Mouse (Mus musculus) liver, embryonic 14.5 days (tissue): ENCODE results near the gene Ankdd1b. TPM values are rescaled to one million over a fixed set of nuclear protein-coding genes. Genes with fewer than 3 reads are reported as not detected.

Source experiments
- ATAC-seq: fragments of 200-750 bp; cut with Nextera tagmentation; 2 replicates; pipeline ENCODE4 v1.8.0; 2017; ENCODE audit warnings: moderate number of reproducible peaks, mild to moderate bottlenecking, moderate library complexity; ENCODE audit not compliant: insufficient read depth
- DNase-seq, 3 experiments: peaks; one replicate each; pipeline ENCODE4 v3.0.0-alpha.2; 2012 to 2013; ENCODE audit warnings: low read depth in 3 of 3, low spot score in 3 of 3
- H3K27ac ChIP-seq: fragments of 300-500 bp; sonication (generic); 2 replicates; pipeline ENCODE4 v1.5.1; 2014; ENCODE audit warnings: moderate library complexity, mild to moderate bottlenecking, control low read depth, inconsistent platforms
- H3K27me3 ChIP-seq: fragments of 300-500 bp; sonication (generic); 2 replicates; pipeline ENCODE4 v1.6.1; 2014; ENCODE audit warnings: mild to moderate bottlenecking, low read length, moderate library complexity; ENCODE audit not compliant: control insufficient read depth, insufficient read depth
- H3K36me3 ChIP-seq: fragments of 300-500 bp; sonication (generic); replicated peaks from 2 replicates; pipeline ENCODE4 v1.6.1; 2014; ENCODE audit warnings: low read depth; ENCODE audit not compliant: control insufficient read depth, insufficient read depth
- H3K4me1 ChIP-seq, 2 experiments: fragments of 200-500 bp in 1 of 2; fragments of 300-500 bp in 1 of 2; sonication (generic) in 1 of 2; replicated peaks; 2 replicates each; pipeline ENCODE4 v1.6.1; 2012 to 2014; ENCODE audit warnings: antibody characterized with exemption in 1 of 2, inconsistent platforms in 1 of 2, low read length in 1 of 2; ENCODE audit not compliant: control insufficient read depth in 2 of 2, insufficient read depth in 2 of 2
- H3K4me2 ChIP-seq: fragments of 300-500 bp; sonication (generic); 2 replicates; pipeline ENCODE4 v1.6.1; 2014; ENCODE audit warnings: low read depth, mild to moderate bottlenecking, control low read depth, moderate library complexity
- H3K4me3 ChIP-seq, 2 experiments: fragments of 200-500 bp in 1 of 2; fragments of 300-500 bp in 1 of 2; sonication (generic) in 1 of 2; 2 replicates each; pipeline ENCODE4 v1.5.1; 2012 to 2014; ENCODE audit warnings: low read depth in 2 of 2, low read length in 2 of 2, mild to moderate bottlenecking in 2 of 2, control low read depth in 1 of 2, inconsistent platforms in 1 of 2, moderate library complexity in 1 of 2; ENCODE audit not compliant: insufficient read depth in 1 of 2
- H3K9ac ChIP-seq: fragments of 300-500 bp; sonication (generic); replicated peaks from 2 replicates; pipeline ENCODE4 v1.6.1; 2014; ENCODE audit warnings: mild to moderate bottlenecking, control low read depth, moderate library complexity
- H3K9me3 ChIP-seq: fragments of 300-500 bp; sonication (generic); 2 replicates; pipeline ENCODE4 v1.6.1; 2016; ENCODE audit warnings: low read length, mixed read lengths; ENCODE audit not compliant: control insufficient read depth
- CTCF ChIP-seq: IDR thresholded peaks from 2 replicates; pipeline ENCODE4 v1.5.1; 2016; ENCODE audit warnings: antibody characterized with exemption, low read depth, control low read depth
- EP300 ChIP-seq: IDR thresholded peaks from 2 replicates; pipeline ENCODE4 v1.6.1; 2016; ENCODE audit warnings: antibody characterized with exemption, low read depth
- WGBS: fragments of 180-500 bp; shearing (Covaris S2); extraction: QIAGEN DNeasy Blood & Tissue Kit; methylation state at CpG from one replicate; pipeline ENCODE4 v1.1.7; 2014; ENCODE audit not compliant: insufficient replicate concordance; 5-methylcytosine and 5-hydroxymethylcytosine counted together
- polyA plus RNA-seq, 2 experiments: library from polyadenylated mRNA; depleted of rRNA in 1 of 2; stranded (reverse) in 1 of 2; unstranded in 1 of 2; fragments of >200 nt; fragmentation: Nextera tagmentation in 1 of 2; extraction: Ambion mirVana in 1 of 2; gene quantifications; 2 replicates each; pipeline versions ENCODE4 v1.2.1 to v1.2.3; 2012 to 2014

Ankdd1b gene
- polyA plus RNA-seq, 2 experiments: 0.02 to 0.13 TPM

- Histone ChIP-seq H3K4me3 (no peak overlapping the region), H3K36me3 (no peaks in the 10 kb centered on the region), H3K9me3 (no peaks in the 10 kb centered on the region), H3K4me2 (no peak overlapping the region), H3K27ac (no peak overlapping the region), H3K9ac (no peak overlapping the region), H3K4me1 (no peaks in the 10 kb centered on the region), H3K27me3 (no peaks in the 10 kb centered on the region)
- ATAC-seq: no peak
- 63% methylated on average over 1 of the region's 1 CpGs for WGBS
- DNase-seq: no peak
- TF ChIP-seq EP300 (no peak), CTCF (no peak)
These were observed 8.4 kb downstream of the Ankdd1b start for GRCm38 (mm10) chr13:96462644-96463043.

- ATAC-seq (no peak), DNase-seq (no peak)
- H3K9ac ChIP-seq: no peak overlapping the region
- H3K4me3 ChIP-seq: no peak overlapping the region
- no peaks in the 10 kb centered on the region for H3K9me3 ChIP-seq
- TF ChIP-seq EP300: no peak
- TF ChIP-seq CTCF: no peak
- WGBS: 66% methylated on average over 4 of the region's 4 CpGs
- no peaks in the 10 kb centered on the region for H3K36me3 ChIP-seq
- H3K27ac ChIP-seq: no peak overlapping the region
- no peaks in the 10 kb centered on the region for H3K4me1 ChIP-seq
- H3K27me3 ChIP-seq: no peaks in the 10 kb centered on the region
- no peak overlapping the region for H3K4me2 ChIP-seq
These were observed 12.4 kb downstream of the Ankdd1b start for GRCm38 (mm10) chr13:96458606-96459005.

- Histone ChIP-seq H3K36me3 (no peaks in the 10 kb centered on the region), H3K27me3 (no peaks in the 10 kb centered on the region), H3K9ac (no peak overlapping the region), H3K4me2 (no peak overlapping the region), H3K4me3 (no peak overlapping the region), H3K4me1 (no peaks in the 10 kb centered on the region), H3K27ac (no peak overlapping the region), H3K9me3 (no peaks in the 10 kb centered on the region)
- WGBS: 62% methylated on average over 5 of the region's 5 CpGs
- DNase-seq: no peak
- no peak for ATAC-seq
- no peak for TF ChIP-seq CTCF
- TF ChIP-seq EP300: no peak
These were observed 13.0 kb downstream of the Ankdd1b start for GRCm38 (mm10) chr13:96458018-96458417.

GRCm38 (mm10) chr13:96457566-96457965 is 13.4 kb downstream of the Ankdd1b start:
- Histone ChIP-seq H3K9ac (no peak overlapping the region), H3K9me3 (no peaks in the 10 kb centered on the region)

GRCm38 (mm10) chr13:96454288-96454687 is 16.7 kb downstream of the Ankdd1b start:
- ATAC-seq: no peak
- Histone ChIP-seq H3K27ac (no peak overlapping the region), H3K4me3 (no peak overlapping the region), H3K9ac (no peak overlapping the region), H3K4me1 (no peaks in the 10 kb centered on the region), H3K9me3 (no peaks in the 10 kb centered on the region), H3K36me3 (no peaks in the 10 kb centered on the region), H3K4me2 (no peak overlapping the region), H3K27me3 (no peaks in the 10 kb centered on the region)
- WGBS: 56% methylated on average over 3 of the region's 3 CpGs
- TF ChIP-seq EP300 (no peak), CTCF (no peak)
- no peak for DNase-seq

More at GRCm38 (mm10) chr13:96457566-96457965, 13.4 kb downstream of the Ankdd1b start:
- WGBS: 64% methylated on average over 5 of the region's 5 CpGs
- H3K4me1 ChIP-seq: no peaks in the 10 kb centered on the region
- no peak for TF ChIP-seq CTCF
- DNase-seq (no peak), ATAC-seq (no peak)
- H3K4me3 ChIP-seq: no peak overlapping the region
- no peak overlapping the region for H3K27ac ChIP-seq
- no peaks in the 10 kb centered on the region for H3K27me3 ChIP-seq
- no peak overlapping the region for H3K4me2 ChIP-seq
- H3K36me3 ChIP-seq: no peaks in the 10 kb centered on the region

- no peak for TF ChIP-seq CTCF
- Histone ChIP-seq H3K9me3 (no peaks in the 10 kb centered on the region), H3K4me1 (no peaks in the 10 kb centered on the region), H3K27ac (no peak overlapping the region), H3K27me3 (no peaks in the 10 kb centered on the region), H3K4me3 (no peak overlapping the region), H3K4me2 (no peak overlapping the region), H3K36me3 (no peaks in the 10 kb centered on the region), H3K9ac (no peak overlapping the region)
- ATAC-seq: no peak
- 56% methylated on average over 3 of the region's 3 CpGs for WGBS
- DNase-seq: no peak
These were observed 18.4 kb downstream of the Ankdd1b start for GRCm38 (mm10) chr13:96452621-96453020.
